Mouse (Mus musculus) activated CD4-positive, CD25-positive, alpha-beta regulatory T cell, adult 4 months (primary cell): ENCODE data around the gene Wee2. TPM values are rescaled to one million over a fixed set of nuclear protein-coding genes. Genes with fewer than 3 reads are reported as not detected.
A peak's percentile ranks its signal among the peaks of the same experiment; 100 is the strongest.

Experiments
- ATAC-seq: one replicate; pipeline ENCODE4 v1.8.0; 2017
- polyA plus RNA-seq, 2 experiments: library from polyadenylated mRNA; unstranded; fragments of 100-300 nt; shearing (Covaris generic); gene quantifications; one replicate each; pipeline ENCODE4 v1.2.1; 2017

Wee2 gene
- polyA plus RNA-seq, 2 experiments from 2014 or later = 0.15 TPM

- peak; percentile 82 for ATAC-seq
Measured at GRCm38 (mm10) chr6:40436047-40436483, 2.8 kb upstream of the Wee2 start, which contains the start of gene E330009J07Rik. TSS of gene E330009J07Rik (minus strand) at chr6:40436135.

- ATAC-seq = peak; percentile 73
Measured at GRCm38 (mm10) chr6:40439731-40440130, 843 bp downstream of the Wee2 start.

GRCm38 (mm10) chr6:40441276-40441675 lies 2.4 kb downstream of the Wee2 start:
- no peak for ATAC-seq

- ATAC-seq = no peak
Measured at GRCm38 (mm10) chr6:40441755-40442154, 2.9 kb downstream of the Wee2 start.

- ATAC-seq = no peak
Measured at GRCm38 (mm10) chr6:40443281-40443928, 4.5 kb downstream of the Wee2 start.

GRCm38 (mm10) chr6:40448626-40449025 lies 9.7 kb downstream of the Wee2 start:
- ATAC-seq = no peak

- no peak for ATAC-seq
Measured at GRCm38 (mm10) chr6:40454436-40455041, 15.7 kb downstream of the Wee2 start.

GRCm38 (mm10) chr6:40465710-40466109 lies 26.8 kb downstream of the Wee2 start:
- ATAC-seq = no peak

- ATAC-seq = peak; percentile 94
Measured at GRCm38 (mm10) chr6:40470916-40471719, 32.2 kb downstream of the Wee2 start, which contains the start of gene Ssbp1. TSS of gene Ssbp1 (plus strand) at chr6:40471352.

- ATAC-seq = no peak
Measured at GRCm38 (mm10) chr6:40471720-40472010, 32.8 kb downstream of the Wee2 start.

GRCm38 (mm10) chr6:40476132-40476531 lies 37.2 kb downstream of the Wee2 start:
- no peak for ATAC-seq

GRCm38 (mm10) chr6:40479705-40480104 lies 40.8 kb downstream of the Wee2 start:
- no peak for ATAC-seq

GRCm38 (mm10) chr6:40482318-40482717 lies 43.4 kb downstream of the Wee2 start:
- ATAC-seq = no peak

- no peak for ATAC-seq
Measured at GRCm38 (mm10) chr6:40490933-40491332, 52.0 kb downstream of the Wee2 start, which contains the start of gene Tas2r137. TSS of gene Tas2r137 (plus strand) at chr6:40491233.

GRCm38 (mm10) chr6:40493229-40493628 lies 54.3 kb downstream of the Wee2 start, which contains the start of gene Tas2r108:
TSS of gene Tas2r108 (plus strand) at chr6:40493529.
- no peak for ATAC-seq

Other genes with a start within 250 kb of the Wee2 start
- gene Agk, start 113.9 kb upstream of the Wee2 start, polyA plus RNA-seq = 10 to 100 TPM; 46.2 to 49.9 TPM
- gene E330009J07Rik, start 3.0 kb upstream of the Wee2 start, polyA plus RNA-seq = 1 to 10 TPM; 4.9 to 6.1 TPM
- gene Ssbp1, start 32.3 kb downstream of the Wee2 start, polyA plus RNA-seq = 100 to 1,000 TPM; 109 to 114 TPM
- gene Tas2r137, start 52.1 kb downstream of the Wee2 start, polyA plus RNA-seq = not detected
- not detected for gene Tas2r108, start 54.4 kb downstream of the Wee2 start, polyA plus RNA-seq
- 1 to 10 TPM in 1 of 2 experiments, not detected in 1; 2.5 TPM for gene Prss37, start 80.4 kb downstream of the Wee2 start, polyA plus RNA-seq
- not detected for gene Olfr461, start 116.0 kb downstream of the Wee2 start, polyA plus RNA-seq
- gene Olfr460, start 130.4 kb downstream of the Wee2 start, polyA plus RNA-seq = not detected
- gene Clec5a, start 146.7 kb downstream of the Wee2 start, polyA plus RNA-seq = not detected
- not detected for gene Tas2r138, start 174.2 kb downstream of the Wee2 start, polyA plus RNA-seq
- not detected for gene Mgam, start 189.7 kb downstream of the Wee2 start, polyA plus RNA-seq